ENCODE assay signal across 18 mouse cellular contexts in genomic region chr7:116145030-116145429, GRCm38 (mm10).
"Had no signal": no experiment of that assay in that cellular context is flagged by ENCODE, and none has a peak within 500 bp of the region (broad histone marks: within the 10 kb centered on the region; RNA-seq: fewer than 3 reads in every experiment).

No protein-coding gene starts in this region.

- H3K4me2 ChIP-seq: limb, embryonic 13.5 days; liver, embryonic 12.5 days; lung, embryonic 14.5 days; neural tube, embryonic 15.5 days had no signal

- H3K9me3 ChIP-seq: limb, embryonic 13.5 days; liver, embryonic 12.5 days; midbrain, embryonic 10.5 days; neural tube, embryonic 15.5 days had no signal

- ATAC-seq: hindbrain, embryonic 16.5 days; inflammation-experienced regulatory T-cells, adult 6 months; liver, embryonic 12.5 days had no signal

- H3K4me3 ChIP-seq: limb, embryonic 13.5 days; liver, embryonic 12.5 days; midbrain, embryonic 10.5 days; myocyte; neural tube, embryonic 15.5 days had no signal

- H3K27ac ChIP-seq: limb, embryonic 13.5 days; liver, embryonic 12.5 days; midbrain, embryonic 10.5 days; neural tube, embryonic 15.5 days; stomach, postnatal 0 days had no signal

- DNase-seq: layer of hippocampus, adult 9-11 months; layer of hippocampus, postnatal 36 days; left cerebral cortex, postnatal 4 days; lung, embryonic 14.5 days; lung, postnatal 10 days; lung, postnatal 4 days; midbrain, embryonic 14.5 days; right cerebral cortex, adult 18-20 months; right cerebral cortex, postnatal 25 days; thymus, postnatal 4 days had no signal

- H3K36me3 ChIP-seq: limb, embryonic 13.5 days; liver, embryonic 12.5 days; neural tube, embryonic 15.5 days had no signal

- H3K9ac ChIP-seq: limb, embryonic 13.5 days; liver, embryonic 12.5 days; lung, embryonic 14.5 days; neural tube, embryonic 15.5 days had no signal

- H3K4me1 ChIP-seq: limb, embryonic 13.5 days; liver, embryonic 12.5 days; neural tube, embryonic 15.5 days had no signal

- H3K27me3 ChIP-seq: limb, embryonic 13.5 days; liver, embryonic 12.5 days; neural tube, embryonic 15.5 days had no signal
